Mouse (Mus musculus): Measurements from ENCODE around the gene Pml.
"Not testable (repeated sequence)": the region's sequence is repeated elsewhere in the genome, so short reads cannot be mapped to it uniquely, and the experiment has no call there.

Pml gene

GRCm38 (mm10) chr9:58271551-58271950, 22.0 kb upstream of the Pml start:
- in situ Hi-C loops (cut with MboI, MseI), result not testable (repeated sequence)

GRCm38 (mm10) chr9:58271109-58271508, 21.5 kb upstream of the Pml start:
- in situ Hi-C loops (cut with MboI, MseI), result no loop called here

GRCm38 (mm10) chr9:58270081-58270480, 20.5 kb upstream of the Pml start:
- in situ Hi-C loops (cut with MboI, MseI), result no loop called here

- in situ Hi-C loops (cut with MboI, MseI), result no loop called here
Measured at GRCm38 (mm10) chr9:58268384-58269313, 19.1 kb upstream of the Pml start.

- in situ Hi-C loops (cut with MboI, MseI), result no loop called here
Measured at GRCm38 (mm10) chr9:58267046-58267445, 17.5 kb upstream of the Pml start.

GRCm38 (mm10) chr9:58266571-58267011, 17.0 kb upstream of the Pml start:
- in situ Hi-C loops (cut with MboI, MseI), result no loop called here

GRCm38 (mm10) chr9:58265368-58265767, 15.8 kb upstream of the Pml start:
- in situ Hi-C loops (cut with MboI, MseI), result no loop called here

GRCm38 (mm10) chr9:58262507-58262906, 12.9 kb upstream of the Pml start:
- in situ Hi-C loops (cut with MboI, MseI), result no loop called here

- in situ Hi-C loops (cut with MboI, MseI), result no loop called here
Measured at GRCm38 (mm10) chr9:58255704-58256685, 6.4 kb upstream of the Pml start.

GRCm38 (mm10) chr9:58255105-58255504, 5.5 kb upstream of the Pml start:
- in situ Hi-C loops (cut with MboI, MseI), result no loop called here

GRCm38 (mm10) chr9:58253805-58254122, 4.2 kb upstream of the Pml start:
- in situ Hi-C loops (cut with MboI, MseI), result not testable (repeated sequence)

- in situ Hi-C loops (cut with MboI, MseI), result no loop called here
Measured at GRCm38 (mm10) chr9:58253033-58253804, 3.6 kb upstream of the Pml start, which contains the start of gene Stoml1. TSS of gene Stoml1 (plus strand) at chr9:58253164.

- in situ Hi-C loops (cut with MboI, MseI), result not testable (repeated sequence)
Measured at GRCm38 (mm10) chr9:58250730-58251129, 1.1 kb upstream of the Pml start.

- in situ Hi-C loops (cut with MboI, MseI), result no loop called here
Measured at GRCm38 (mm10) chr9:58250322-58250721, 736 bp upstream of the Pml start.

GRCm38 (mm10) chr9:58248746-58249413, 706 bp downstream of the Pml start:
- in situ Hi-C loops (cut with MboI, MseI), result no loop called here

- in situ Hi-C loops (cut with MboI, MseI), result no loop called here
Measured at GRCm38 (mm10) chr9:58247064-58247759, 2.4 kb downstream of the Pml start.

GRCm38 (mm10) chr9:58246083-58246591, 3.4 kb downstream of the Pml start:
- in situ Hi-C loops (cut with MboI, MseI), result no loop called here

- in situ Hi-C loops (cut with MboI, MseI), result loop anchor here (5.0 kb wide), 1 partner anchor 39 kb away; no protein-coding TSS in a partner anchor
Measured at GRCm38 (mm10) chr9:58243696-58244095, 5.9 kb downstream of the Pml start.

- in situ Hi-C loops (cut with MboI, MseI), result loop anchor here (5.0 kb wide), 1 partner anchor 40 kb away; no protein-coding TSS in a partner anchor
Measured at GRCm38 (mm10) chr9:58242696-58243095, 6.9 kb downstream of the Pml start.
